Mouse (Mus musculus) midbrain, postnatal 0 days (tissue): Measurements from ENCODE around the gene Ecm2. TPM values are rescaled to one million over a fixed set of nuclear protein-coding genes. Genes with fewer than 3 reads are reported as not detected.

Experiments
- ATAC-seq: fragments of 200-750 bp; cut with Nextera tagmentation; 2 replicates; pipeline ENCODE4 v1.8.0; 2017; ENCODE audit warnings: moderate number of reproducible peaks, mild to moderate bottlenecking, moderate TSS enrichment, moderate library complexity; ENCODE audit not compliant: low FRiP score
- DNase-seq: peaks from one replicate; pipeline ENCODE4 v3.0.0-alpha.2; 2015; ENCODE audit warnings: low spot score
- H3K27ac ChIP-seq: fragments of 300-500 bp; sonication (generic); 2 replicates; pipeline ENCODE4 v1.5.1; 2014; ENCODE audit warnings: low read depth, mild to moderate bottlenecking, low read length, mixed read lengths
- H3K27me3 ChIP-seq: fragments of 300-500 bp; sonication (generic); 2 replicates; pipeline ENCODE4 v1.6.1; 2014; ENCODE audit warnings: low read length, control low read depth, mixed read lengths; ENCODE audit not compliant: insufficient read depth
- H3K36me3 ChIP-seq: fragments of 300-500 bp; sonication (generic); 2 replicates; pipeline ENCODE4 v1.6.1; 2014; ENCODE audit warnings: low read length, control low read depth, mixed read lengths; ENCODE audit not compliant: insufficient read depth
- H3K4me1 ChIP-seq: fragments of 300-500 bp; sonication (generic); 2 replicates; pipeline ENCODE4 v1.6.1; 2014; ENCODE audit warnings: mild to moderate bottlenecking, control low read depth, antibody characterized with exemption, low read length, mixed read lengths; ENCODE audit not compliant: insufficient read depth
- H3K4me2 ChIP-seq: fragments of 300-500 bp; sonication (generic); 2 replicates; pipeline ENCODE4 v1.6.1; 2014; ENCODE audit warnings: low read depth, mild to moderate bottlenecking, low read length, mixed read lengths; ENCODE audit not compliant: poor library complexity, severe bottlenecking
- H3K4me3 ChIP-seq: fragments of 300-500 bp; sonication (generic); 2 replicates; pipeline ENCODE4 v1.5.1; 2014; ENCODE audit warnings: low read depth, mild to moderate bottlenecking, low read length, moderate library complexity
- H3K9ac ChIP-seq: fragments of 300-500 bp; sonication (generic); replicated peaks from 2 replicates; pipeline ENCODE4 v1.6.1; 2014; ENCODE audit warnings: mild to moderate bottlenecking, low read length, moderate library complexity, mixed read lengths; ENCODE audit not compliant: poor library complexity, severe bottlenecking
- H3K9me3 ChIP-seq: fragments of 300-500 bp; sonication (generic); 2 replicates; pipeline ENCODE4 v1.6.1; 2016; ENCODE audit warnings: low read length, control low read depth
- CTCF ChIP-seq: IDR thresholded peaks from 2 replicates; pipeline ENCODE4 v1.5.1; 2016; ENCODE audit warnings: antibody characterized with exemption, mild to moderate bottlenecking
- WGBS: fragments of 180-500 bp; shearing (Covaris S2); extraction: QIAGEN DNeasy Blood & Tissue Kit; methylation state at CpG from one replicate; pipeline ENCODE4 v1.1.7; 2014; 5-methylcytosine and 5-hydroxymethylcytosine counted together
- polyA plus RNA-seq: library from polyadenylated mRNA; unstranded; fragments of >200 nt; fragmentation: Nextera tagmentation; extraction: Ambion mirVana; gene quantifications from 2 replicates; pipeline ENCODE4 v1.2.1, GENCODE M21; 2015
- total RNA-seq: library from RNA; depleted of rRNA; stranded (reverse); fragments of >200 nt; gene quantifications from 2 replicates; pipeline ENCODE4 v1.2.3, GENCODE M21; 2014; rRNA removed

Gene Ecm2
- total and polyA plus RNA-seq, 2 experiments from 2014 or later: 1.4 to 2.4 TPM

DNA sequence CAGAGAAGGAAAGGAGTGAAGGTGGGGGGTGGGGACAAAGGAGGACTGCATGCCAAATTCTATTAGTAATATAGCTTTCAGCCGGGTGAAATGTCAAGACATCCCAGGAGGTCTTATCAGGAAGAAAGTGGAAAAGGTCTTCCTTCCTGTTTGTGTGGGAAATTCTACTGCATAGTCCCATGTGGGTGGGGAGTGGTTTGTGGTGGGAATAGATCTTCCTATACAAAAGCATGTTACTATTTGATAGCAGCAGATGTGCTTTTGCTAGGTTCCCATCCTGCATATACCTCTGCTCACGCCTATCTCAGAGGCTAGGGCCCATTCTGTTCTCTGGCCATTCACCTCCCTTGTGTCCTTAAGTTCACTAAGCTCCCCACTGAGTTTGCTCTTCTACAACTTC, 56.3 kb downstream of the Ecm2 start:
- Histone ChIP-seq H3K9ac (no peak overlapping the region), H3K9me3 (no peaks in the 10 kb centered on the region), H3K4me3 (no peak overlapping the region), H3K36me3 (no peaks in the 10 kb centered on the region), H3K27ac (no peak overlapping the region), H3K4me1 (no peaks in the 10 kb centered on the region), H3K4me2 (no peak overlapping the region), H3K27me3 (no peaks in the 10 kb centered on the region)
- WGBS: 68% methylated on average over 2 of the region's 2 CpGs
- DNase-seq (no peak), ATAC-seq (no peak)
- TF ChIP-seq CTCF: no peak

DNA sequence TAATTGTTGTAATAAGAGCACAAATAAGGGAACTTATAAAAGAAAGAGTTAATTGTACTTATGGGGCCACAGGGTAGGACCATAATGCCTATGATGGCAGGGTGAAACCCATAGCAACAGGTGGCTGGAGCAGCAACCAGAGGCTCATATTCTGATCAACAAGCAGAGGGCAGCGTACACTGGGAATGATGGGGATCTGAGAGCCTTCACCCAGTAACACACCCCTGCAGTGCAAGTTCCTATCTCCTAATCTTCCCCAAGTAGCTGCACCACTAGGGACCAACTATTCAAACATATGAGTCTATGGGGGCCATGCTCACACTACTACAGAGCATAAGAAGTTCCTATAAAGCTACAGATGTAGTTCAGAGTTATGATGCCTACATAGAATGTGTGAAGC, 59.7 kb downstream of the Ecm2 start:
- Histone ChIP-seq H3K4me2 (no peak overlapping the region), H3K27me3 (no peaks in the 10 kb centered on the region), H3K4me3 (no peak overlapping the region), H3K36me3 (no peaks in the 10 kb centered on the region), H3K27ac (no peak overlapping the region), H3K9ac (no peak overlapping the region), H3K9me3 (no peaks in the 10 kb centered on the region), H3K4me1 (no peaks in the 10 kb centered on the region)
- 85% methylated on average over 1 of the region's 1 CpGs for WGBS
- no peak for TF ChIP-seq CTCF
- no peak for DNase-seq
- no peak for ATAC-seq

DNA sequence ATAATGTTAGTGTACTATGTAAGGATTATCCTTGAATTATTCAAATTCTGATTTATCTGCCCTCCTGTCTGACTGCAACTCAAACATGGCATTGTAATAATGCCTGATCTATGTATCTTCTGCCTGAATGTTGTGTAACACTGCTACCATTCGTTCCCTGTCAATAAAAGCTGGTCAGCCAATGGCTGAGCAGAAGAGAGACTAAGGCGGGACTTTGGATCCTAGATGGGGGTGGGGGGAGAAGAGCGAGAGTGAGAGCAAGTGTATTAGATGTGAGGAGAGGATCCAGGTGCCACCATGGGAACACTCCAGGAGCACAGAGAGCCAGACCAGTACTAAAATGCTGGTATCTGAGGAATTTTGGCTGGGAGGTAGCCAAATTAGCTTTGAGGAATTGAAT, 65.8 kb downstream of the Ecm2 start:
- Histone ChIP-seq H3K27ac (no peak overlapping the region), H3K4me2 (no peak overlapping the region), H3K27me3 (no peaks in the 10 kb centered on the region), H3K36me3 (no peaks in the 10 kb centered on the region), H3K4me3 (no peak overlapping the region), H3K9me3 (no peaks in the 10 kb centered on the region), H3K4me1 (no peaks in the 10 kb centered on the region), H3K9ac (no peak overlapping the region)
- no peak for ATAC-seq
- DNase-seq: no peak
- WGBS: 67% methylated on average over 3 of the region's 3 CpGs
- TF ChIP-seq CTCF: no peak

DNA sequence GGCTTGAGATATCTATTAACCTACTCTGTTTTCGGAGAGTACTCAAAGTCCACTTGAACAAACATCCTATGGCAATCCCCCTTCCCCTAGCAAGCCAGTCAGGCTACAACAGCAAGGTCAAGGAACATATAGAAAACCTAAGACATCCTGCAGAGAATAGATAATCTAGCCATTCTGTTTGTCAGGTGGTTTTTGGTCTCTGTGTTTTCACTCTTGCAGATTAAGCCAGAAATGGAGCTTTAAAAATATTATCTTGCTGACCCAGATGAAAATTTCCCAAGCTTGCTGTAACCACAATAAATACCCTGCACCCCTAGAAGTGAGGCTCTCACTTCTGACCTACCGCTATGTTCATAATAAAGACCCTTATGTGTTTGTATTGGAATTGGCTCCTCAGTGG, 66.8 kb downstream of the Ecm2 start:
- WGBS: 87% methylated on average over 2 of the region's 2 CpGs
- Histone ChIP-seq H3K27ac (no peak overlapping the region), H3K27me3 (no peaks in the 10 kb centered on the region), H3K9ac (no peak overlapping the region), H3K4me1 (no peaks in the 10 kb centered on the region), H3K9me3 (no peaks in the 10 kb centered on the region), H3K36me3 (no peaks in the 10 kb centered on the region), H3K4me2 (no peak overlapping the region), H3K4me3 (no peak overlapping the region)
- DNase-seq: no peak
- TF ChIP-seq CTCF: no peak
- ATAC-seq: no peak

DNA sequence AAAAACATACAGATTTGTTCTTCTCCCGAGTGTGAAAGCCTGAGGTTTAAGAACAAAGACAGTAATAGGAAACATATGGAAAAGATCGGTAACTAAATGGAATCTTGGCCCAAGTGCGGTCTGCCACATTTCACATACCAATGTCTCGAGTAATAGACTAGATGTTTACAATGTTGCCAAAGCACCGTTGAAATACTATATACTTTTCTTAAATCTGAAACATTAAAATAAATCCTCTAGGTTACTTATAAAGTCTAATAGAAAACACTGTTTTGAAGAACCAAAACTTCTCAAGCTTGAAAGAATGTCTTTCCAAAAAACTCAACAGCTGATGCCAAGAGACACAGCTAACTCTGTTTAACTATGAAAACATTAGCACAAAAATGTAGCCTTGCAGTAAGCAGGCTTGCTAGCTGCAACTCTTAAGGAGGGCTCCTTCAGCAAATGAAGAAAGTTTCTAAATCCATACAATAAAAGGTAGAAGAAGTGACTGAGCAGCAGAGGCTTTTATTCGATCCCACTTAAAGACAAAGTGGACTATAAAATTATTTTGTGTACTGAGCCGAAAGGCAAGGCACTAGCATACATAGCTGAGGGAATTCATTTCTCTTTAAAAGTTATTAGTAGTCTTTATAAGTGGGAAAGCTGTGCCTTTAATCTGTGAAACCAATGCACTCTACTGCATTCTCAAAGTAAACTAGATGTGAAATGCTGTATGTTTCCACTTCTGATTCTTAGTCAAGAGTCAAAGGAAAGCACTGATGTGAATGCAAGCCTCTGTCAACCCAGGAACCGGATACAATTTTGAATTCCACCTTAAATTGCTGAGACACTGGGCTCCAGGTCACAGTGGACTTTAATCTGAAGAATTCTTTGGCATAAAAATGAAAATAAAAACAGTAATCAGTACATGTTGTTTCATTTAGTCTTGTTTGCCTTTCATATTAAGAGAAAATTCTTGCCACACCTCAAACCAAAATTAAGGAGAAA, 77.2 kb downstream of the Ecm2 start, which contains the start of gene Omd:
TSS of gene Omd (plus strand) at position 922 of the 990 bp plus-strand sequence.
- ATAC-seq (no peak), DNase-seq (no peak)
- Histone ChIP-seq H3K4me3 (no peak within 1 kb of the TSS), H3K9ac (no peak within 1 kb of the TSS), H3K4me2 (no peak within 1 kb of the TSS), H3K27me3 (no peaks in the 10 kb centered on the region), H3K36me3 (no peaks in the 10 kb centered on the region), H3K27ac (no peak within 1 kb of the TSS), H3K4me1 (no peaks in the 10 kb centered on the region), H3K9me3 (no peaks in the 10 kb centered on the region)
- 84% methylated on average over 8 of the region's 8 CpGs for WGBS
- TF ChIP-seq CTCF: no peak

Other genes starting within 250 kb of the Ecm2 start
- 9.3 and 12.0 TPM in 2 replicates for gene Fgd3, start 184.5 kb upstream of the Ecm2 start, total RNA-seq
- gene Fgd3, start 184.5 kb upstream of the Ecm2 start, polyA plus RNA-seq: 2.1 and 2.4 TPM in 2 replicates
- 49.3 and 50.4 TPM in 2 replicates for gene Bicd2, start 163.2 kb upstream of the Ecm2 start, total RNA-seq
- gene Bicd2, start 163.2 kb upstream of the Ecm2 start, polyA plus RNA-seq: 24.0 and 24.1 TPM in 2 replicates
- 11.9 TPM in 2 replicates for gene Ippk, start 83.6 kb upstream of the Ecm2 start, total RNA-seq
- gene Ippk, start 83.6 kb upstream of the Ecm2 start, polyA plus RNA-seq: 10.4 and 10.9 TPM in 2 replicates
- 0.14 and 0.38 TPM in 2 replicates for gene Tes3-ps, start 11.5 kb upstream of the Ecm2 start, total RNA-seq
- 0.34 and 0.70 TPM in 2 replicates for gene Tes3-ps, start 11.5 kb upstream of the Ecm2 start, polyA plus RNA-seq
- 0.71 and 1.6 TPM in 2 replicates for gene Aspn, start 39.6 kb downstream of the Ecm2 start, total RNA-seq
- 0.74 and 0.80 TPM in 2 replicates for gene Aspn, start 39.6 kb downstream of the Ecm2 start, polyA plus RNA-seq
- gene Omd, start 77.7 kb downstream of the Ecm2 start, total RNA-seq: 0.61 and 1.1 TPM in 2 replicates
- gene Omd, start 77.7 kb downstream of the Ecm2 start, polyA plus RNA-seq: 1.1 and 1.6 TPM in 2 replicates
- gene Ogn, start 103.2 kb downstream of the Ecm2 start, total RNA-seq: 19.7 and 20.7 TPM in 2 replicates
- gene Ogn, start 103.2 kb downstream of the Ecm2 start, polyA plus RNA-seq: 13.8 and 15.5 TPM in 2 replicates
- 1.3 and 9.3 TPM in 2 replicates for gene Cenpp, start 148.0 kb downstream of the Ecm2 start, total RNA-seq
- 6.9 and 7.1 TPM in 2 replicates for gene Cenpp, start 148.0 kb downstream of the Ecm2 start, polyA plus RNA-seq
- 9.2 and 12.0 TPM in 2 replicates for gene Nol8, start 148.3 kb downstream of the Ecm2 start, total RNA-seq
- gene Nol8, start 148.3 kb downstream of the Ecm2 start, polyA plus RNA-seq: 10.8 TPM in 2 replicates
- gene Iars, start 177.3 kb downstream of the Ecm2 start, total RNA-seq: 30.6 and 33.4 TPM in 2 replicates
- 19.2 and 19.8 TPM in 2 replicates for gene Iars, start 177.3 kb downstream of the Ecm2 start, polyA plus RNA-seq